Mouse (Mus musculus) olfactory bulb, adult 2 months (tissue): ENCODE measurements at regions not wholly inside any gene's neighbourhood (a gene's known extent, or its start where the extent isn't known, plus 50 kb on each side); places are given as distances from the start of the nearest gene placed in this dataset.

Experiments used
- CTCF ChIP-seq: fragments of 200-500 bp; IDR thresholded peaks from 2 replicates; pipeline ENCODE4 v1.5.1; 2012; ENCODE audit warnings: low read depth, mild to moderate bottlenecking, low read length, moderate library complexity; ENCODE audit not compliant: insufficient read depth
- POLR2A ChIP-seq: fragments of 200-500 bp; IDR thresholded peaks from 2 replicates; pipeline ENCODE4 v1.6.1; 2012; ENCODE audit warnings: mild to moderate bottlenecking, low read depth, low read length, moderate library complexity; ENCODE audit not compliant: insufficient read depth

DNA sequence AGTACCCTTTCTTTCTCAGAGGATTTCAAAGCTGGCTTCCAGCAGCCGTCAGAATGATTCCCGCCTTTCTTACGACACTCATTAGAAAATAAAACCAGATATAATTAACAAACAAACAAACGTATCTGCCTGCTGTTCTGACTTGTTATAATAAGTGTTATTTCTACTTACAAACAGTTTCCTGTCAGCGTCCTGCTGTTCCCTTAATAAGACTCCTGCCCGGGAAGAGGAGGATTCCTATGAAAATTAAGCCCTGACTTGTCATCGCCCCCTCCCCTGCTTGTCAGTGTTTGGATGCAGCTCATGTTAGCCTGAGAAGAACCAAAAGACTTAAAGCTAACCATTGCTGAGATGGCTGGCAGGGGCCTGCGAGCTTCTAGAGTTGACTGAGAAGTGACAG lies 92.6 kb upstream of the Map4k3 start:
- TF ChIP-seq CTCF (no peak), POLR2A (no peak)
